ENCODE assay signal across 18 mouse cellular contexts in genomic region chr17:50036751-50037385, GRCm38 (mm10).
DNase-seq lines count a peak whose midpoint lies in the region; ATAC-seq lines count a peak whose summit lies in the region.
"Had no signal": no experiment of that assay in that cellular context is flagged by ENCODE, and none has a peak within 500 bp of the region (broad histone marks: within the 10 kb centered on the region; RNA-seq: fewer than 3 reads in every experiment).

No protein-coding gene starts in this region.

- peak; percentile 34; the same call in 1 of the 2 replicates for ATAC-seq in heart, embryonic 12.5 days (ENCODE audit: insufficient number of reproducible peaks, low FRiP score)
- peak; percentile 42 for ATAC-seq in forebrain, embryonic 14.5 days
- peak; percentile 58 for ATAC-seq in midbrain, embryonic 15.5 days (replicated peaks)
- no peak for ATAC-seq in cerebellum, adult (ENCODE audit: insufficient number of reproducible peaks, low FRiP score, low TSS enrichment)
- no peak for ATAC-seq in monocyte, adult 5-6 weeks (replicated peaks; ENCODE audit: insufficient number of reproducible peaks, low FRiP score, low TSS enrichment, poor library complexity, severe bottlenecking)
- ATAC-seq: intestine, embryonic 16.5 days had no signal

- no peak overlapping the region for H3K4me2 ChIP-seq in heart, embryonic 12.5 days
- H3K4me2 ChIP-seq in forebrain, embryonic 14.5 days (ENCODE audit: low read length): no peak overlapping the region
- no peak overlapping the region for H3K4me2 ChIP-seq in midbrain, embryonic 15.5 days
- H3K4me2 ChIP-seq: embryonic facial prominence, embryonic 13.5 days; heart, embryonic 11.5 days; kidney, embryonic 15.5 days had no signal

- WGBS in heart, embryonic 12.5 days: 74% methylated on average over 14 of the region's 14 CpGs
- WGBS in forebrain, embryonic 14.5 days: 55% methylated on average over 14 of the region's 14 CpGs
- WGBS in midbrain, embryonic 15.5 days: 58% methylated on average over 14 of the region's 14 CpGs

- peaks cover 3% of the 10 kb centered on the region; the same call in 1 of the 2 replicates for H3K36me3 ChIP-seq in heart, embryonic 12.5 days
- H3K36me3 ChIP-seq in forebrain, embryonic 14.5 days (ENCODE audit: control insufficient read depth, insufficient read depth, low read length): no peaks in the 10 kb centered on the region
- H3K36me3 ChIP-seq in midbrain, embryonic 15.5 days (replicated peaks): no peaks in the 10 kb centered on the region
- H3K36me3 ChIP-seq: embryonic facial prominence, embryonic 13.5 days; kidney, embryonic 15.5 days had no signal

- H3K27ac ChIP-seq in heart, embryonic 12.5 days (ENCODE audit: poor library complexity, severe bottlenecking): no peak overlapping the region
- H3K27ac ChIP-seq in forebrain, embryonic 14.5 days (ENCODE audit: low read depth, low read length): peak overlapping the region; percentile 72; the same call in 1 of the 2 replicates
- H3K27ac ChIP-seq in midbrain, embryonic 15.5 days: peak overlapping the region; percentile 31; the same call in 1 of the 2 replicates
- H3K27ac ChIP-seq: embryonic facial prominence, embryonic 13.5 days; kidney, embryonic 15.5 days; liver, embryonic 14.5 days had no signal

- no peak for DNase-seq in heart, adult 8-10 months (ENCODE audit: low spot score)
- DNase-seq in brain, adult 2 months (ENCODE audit: low read depth, low spot score): peak; percentile 83
- peak; percentile 37 for DNase-seq in forebrain, embryonic 14.5 days (ENCODE audit: low spot score)
- DNase-seq: cerebellum, adult 8-10 months; gastrocnemius, postnatal 14 days; heart, postnatal 4 days; lung, postnatal 10 days; thymus, postnatal 4 days had no signal

- H3K4me1 ChIP-seq in heart, embryonic 12.5 days (replicated peaks): peaks cover 28% of the 10 kb centered on the region
- peaks cover 13% of the 10 kb centered on the region for H3K4me1 ChIP-seq in forebrain, embryonic 14.5 days (ENCODE audit: control insufficient read depth, insufficient read depth, low read length)
- H3K4me1 ChIP-seq in midbrain, embryonic 15.5 days: no peaks in the 10 kb centered on the region
- H3K4me1 ChIP-seq: embryonic facial prominence, embryonic 13.5 days; kidney, embryonic 15.5 days; megakaryocyte, embryonic 14.5 days had no signal

- H3K4me3 ChIP-seq in heart, embryonic 12.5 days: no peak overlapping the region
- H3K4me3 ChIP-seq in forebrain, embryonic 14.5 days (ENCODE audit: low read depth, low read length): no peak overlapping the region
- no peak overlapping the region for H3K4me3 ChIP-seq in midbrain, embryonic 15.5 days
- H3K4me3 ChIP-seq: embryonic facial prominence, embryonic 13.5 days; kidney, embryonic 15.5 days; megakaryocyte, embryonic 14.5 days had no signal

- no peaks in the 10 kb centered on the region for H3K9me3 ChIP-seq in heart, embryonic 12.5 days (replicated peaks)
- H3K9me3 ChIP-seq in forebrain, embryonic 14.5 days (replicated peaks; ENCODE audit: control insufficient read depth, low read length): no peaks in the 10 kb centered on the region
- H3K9me3 ChIP-seq in midbrain, embryonic 15.5 days: no peaks in the 10 kb centered on the region
- H3K9me3 ChIP-seq: embryonic facial prominence, embryonic 13.5 days; kidney, embryonic 15.5 days had no signal

- H3K27me3 ChIP-seq in heart, embryonic 12.5 days (replicated peaks): no peaks in the 10 kb centered on the region
- H3K27me3 ChIP-seq in forebrain, embryonic 14.5 days (replicated peaks; ENCODE audit: control insufficient read depth, insufficient read depth, low read length): no peaks in the 10 kb centered on the region
- no peaks in the 10 kb centered on the region for H3K27me3 ChIP-seq in midbrain, embryonic 15.5 days (replicated peaks)
- H3K27me3 ChIP-seq: embryonic facial prominence, embryonic 13.5 days; kidney, embryonic 15.5 days; megakaryocyte, embryonic 14.5 days had no signal

- H3K9ac ChIP-seq in heart, embryonic 12.5 days: no peak overlapping the region
- 0 out of 2 replicates have a peak overlapping the region, but pooled peaks have one; percentile 13 for H3K9ac ChIP-seq in forebrain, embryonic 14.5 days (ENCODE audit: low read length)
- H3K9ac ChIP-seq in midbrain, embryonic 15.5 days: no peak overlapping the region
- H3K9ac ChIP-seq: embryonic facial prominence, embryonic 13.5 days; kidney, embryonic 15.5 days; liver, embryonic 14.5 days had no signal

Comparison
In these comparisons a context has a peak if more than half of its experiments do, and no peak if none do; other contexts are left out.
1. ATAC-seq: peak in heart, embryonic 12.5 days (single experiment), forebrain, embryonic 14.5 days (single experiment) and midbrain, embryonic 15.5 days (single experiment); none in cerebellum, adult (single experiment) and monocyte, adult 5-6 weeks (single experiment).